Mouse (Mus musculus) liver (tissue): ENCODE measurements around the gene Dlgap1.
A peak's percentile ranks its signal among the peaks of the same experiment; 100 is the strongest.

Experiments used
- DNase-seq: peaks from one replicate; pipeline ENCODE4 v3.0.0-alpha.2; 2020; ENCODE audit warnings: mixed read lengths

Dlgap1 gene

DNA sequence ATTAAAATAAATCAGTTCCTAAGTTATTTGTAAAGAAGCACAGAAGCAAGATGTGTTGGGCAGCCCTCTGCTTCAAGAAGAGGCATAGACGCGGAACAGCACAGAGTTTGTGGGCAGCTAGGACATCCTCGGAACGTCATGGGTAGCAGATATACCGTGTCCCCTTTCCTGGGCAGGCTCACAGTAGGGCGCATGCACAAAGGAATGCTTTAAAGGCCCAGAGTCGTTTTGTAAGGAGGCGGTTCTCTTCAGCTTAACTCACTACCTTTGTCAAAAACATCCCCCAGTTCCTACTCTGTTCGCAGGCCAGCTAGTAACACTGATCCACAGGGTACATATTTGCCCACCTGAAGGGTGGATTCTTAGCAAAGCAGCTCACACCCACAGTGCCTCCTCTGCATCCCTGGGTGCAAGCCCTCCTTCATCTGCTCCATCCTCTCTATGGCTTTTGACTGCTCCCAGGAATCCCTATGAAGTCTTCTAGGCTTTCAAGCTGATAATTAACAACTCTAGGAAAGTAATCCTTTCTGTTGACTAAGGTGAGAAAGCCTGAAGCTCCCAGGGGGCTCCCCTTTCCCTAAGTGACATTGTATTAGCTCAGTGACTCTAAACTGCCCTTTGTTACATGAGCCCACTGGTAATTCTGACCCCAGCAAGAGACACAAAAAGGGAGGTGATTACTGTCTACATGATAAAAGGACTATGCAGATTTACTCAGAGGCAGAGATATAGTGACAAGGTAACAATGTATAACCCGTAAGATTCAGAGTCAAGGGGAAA, 803.4 kb downstream of the Dlgap1 start:
- no peak for DNase-seq

DNA sequence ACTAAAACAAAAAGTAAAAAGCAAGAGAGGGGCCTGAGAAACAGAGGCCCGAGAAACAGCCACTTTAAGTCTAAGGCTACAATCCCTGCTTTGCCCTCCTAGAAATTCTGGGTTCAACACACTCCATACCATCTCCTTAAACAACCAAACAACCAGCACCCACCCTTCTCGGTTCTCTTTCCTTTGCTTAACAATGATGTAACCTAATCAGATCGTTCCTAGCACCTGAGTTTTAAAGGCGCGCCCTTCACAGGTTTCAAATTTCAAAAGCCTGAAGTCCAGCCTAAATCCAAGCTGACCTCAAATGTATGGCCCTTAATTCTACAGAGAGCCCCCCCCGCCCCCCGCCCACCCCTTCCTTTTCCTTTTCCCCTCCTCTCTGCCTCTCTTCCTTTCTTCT, 810.9 kb downstream of the Dlgap1 start:
- DNase-seq, result no peak

DNA sequence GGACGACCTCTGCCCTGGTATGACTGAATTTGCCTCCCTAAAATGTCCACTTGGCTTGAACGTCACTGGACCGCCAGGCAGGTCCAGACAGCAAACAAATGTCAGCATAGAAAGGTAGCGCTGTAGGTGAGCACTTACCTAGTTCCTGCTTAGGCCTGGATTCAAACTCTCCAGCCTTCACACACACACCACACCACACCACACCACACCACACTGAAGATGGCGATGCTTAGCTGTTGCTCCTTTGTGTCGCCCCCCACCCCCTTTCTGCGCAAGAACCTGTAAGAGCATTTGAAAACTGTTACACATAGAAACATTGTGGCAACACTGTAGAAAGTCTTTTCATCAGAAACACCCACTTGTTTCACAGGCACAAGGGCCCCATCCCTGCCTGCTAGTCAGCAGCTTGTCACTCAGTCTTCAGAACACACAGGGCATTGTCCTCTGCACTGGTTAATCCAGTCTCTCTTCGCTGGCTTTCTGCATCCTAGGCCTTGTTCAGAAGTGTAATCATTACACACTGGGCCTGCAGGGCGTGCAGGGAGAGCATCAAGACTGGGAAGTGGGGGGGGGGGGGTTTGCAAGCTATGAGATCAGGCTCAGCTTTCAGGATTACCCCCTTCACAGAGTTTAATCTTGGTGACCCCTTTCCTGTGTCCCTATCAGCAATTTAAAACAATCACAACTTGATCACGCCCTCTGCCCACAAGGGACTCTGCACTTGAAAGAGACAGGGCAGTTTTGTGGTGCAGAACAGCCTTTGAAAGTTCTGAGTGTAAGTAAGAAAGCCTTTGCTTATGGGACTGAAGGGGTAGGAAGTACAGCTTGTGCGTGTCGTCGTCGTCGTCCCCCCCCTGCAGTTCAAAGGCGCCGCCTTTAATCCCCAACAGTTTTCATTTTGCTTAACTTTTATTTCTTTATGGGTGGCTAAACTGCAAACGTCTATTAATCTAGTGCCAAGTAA, 812.1 kb downstream of the Dlgap1 start:
- DNase-seq, result no peak

DNA sequence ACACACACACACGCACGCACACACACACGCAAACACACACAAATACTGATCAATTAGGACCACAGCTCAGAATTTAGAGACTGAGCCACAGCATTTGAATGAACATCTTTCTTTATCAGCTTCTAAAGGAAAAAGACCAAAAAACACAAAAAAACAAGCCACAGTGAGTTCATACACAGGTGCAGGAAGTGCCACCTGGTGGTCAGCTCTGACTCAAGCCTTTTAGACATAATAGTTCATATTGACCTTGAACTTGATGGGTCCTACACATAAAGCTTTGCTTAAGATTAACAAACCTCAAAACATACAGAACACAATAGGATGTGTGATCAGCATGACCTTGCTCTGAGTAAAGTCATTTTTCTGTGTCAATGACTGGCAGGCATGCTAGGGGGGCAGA, 814.4 kb downstream of the Dlgap1 start:
- DNase-seq, result no peak

DNA sequence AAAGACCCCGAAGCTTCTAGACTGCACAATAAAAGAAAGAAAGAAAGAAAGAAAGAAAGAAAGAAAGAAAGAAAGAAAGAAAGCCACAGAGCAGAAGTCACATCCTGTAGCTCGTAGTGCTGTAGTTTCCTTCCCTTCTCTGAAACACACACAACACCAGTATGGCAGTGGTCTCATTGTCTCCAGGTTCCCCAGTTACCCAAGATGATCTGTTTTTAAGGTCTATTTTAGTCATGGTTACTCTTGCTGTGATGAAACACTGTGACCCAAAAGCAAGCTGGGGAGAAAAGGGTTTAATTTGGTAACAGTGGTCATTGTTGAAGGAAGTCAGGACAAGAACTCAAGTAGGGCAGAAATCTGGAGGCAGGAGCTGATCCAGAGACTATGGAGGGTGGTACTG, 818.5 kb downstream of the Dlgap1 start:
- no peak for DNase-seq

DNA sequence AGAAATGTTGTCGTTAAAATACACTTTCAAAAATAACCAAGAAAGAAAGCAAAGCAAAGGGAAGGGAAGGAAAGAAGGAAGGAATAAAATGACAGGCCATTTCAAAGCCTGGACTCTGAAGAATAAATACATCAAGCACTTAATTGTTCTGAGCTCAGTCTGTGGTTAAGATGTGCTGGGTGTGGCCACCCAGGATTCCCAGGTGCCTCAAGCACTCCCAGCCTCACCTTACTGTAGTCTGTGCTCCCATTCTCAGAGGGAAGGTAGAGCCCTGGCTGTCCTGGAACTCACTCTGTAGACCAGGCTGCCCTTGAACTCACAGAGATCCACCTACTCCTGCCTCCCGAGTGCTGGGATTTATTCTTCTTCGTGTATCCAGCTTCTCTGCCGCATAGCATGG, 821.9 kb downstream of the Dlgap1 start:
- no peak for DNase-seq

DNA sequence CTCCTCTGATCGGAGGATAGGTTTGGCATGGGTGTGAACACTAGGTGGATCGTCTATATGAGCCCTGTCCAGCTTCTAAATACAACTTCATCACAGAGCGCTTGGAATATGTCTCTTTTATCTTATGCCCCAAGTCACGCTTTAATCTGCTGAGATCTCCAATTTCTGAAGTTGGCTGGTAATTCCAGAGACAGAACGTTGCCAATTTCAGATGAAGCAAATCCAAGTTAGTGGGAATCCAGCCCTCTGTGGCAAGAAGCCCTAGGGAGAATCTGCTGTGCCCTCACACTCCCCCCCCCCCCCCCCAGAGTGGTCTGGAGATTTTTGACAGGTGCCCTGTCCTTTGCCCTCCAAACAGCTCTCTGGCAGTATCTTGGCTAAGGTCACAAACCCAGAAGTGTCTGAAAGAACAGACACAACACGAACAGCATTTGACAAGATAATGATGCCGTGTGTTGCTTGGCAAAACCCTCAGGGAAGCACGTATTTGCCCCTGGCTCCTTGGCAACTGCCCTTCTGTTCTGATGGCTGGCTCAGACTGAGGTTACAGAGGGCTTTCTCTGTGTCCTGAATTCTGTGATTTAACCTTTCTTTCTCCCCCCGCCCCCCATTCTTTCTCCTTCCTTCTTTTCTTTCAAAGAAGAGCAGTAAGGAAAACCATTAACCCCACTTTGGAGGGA, 822.9 kb downstream of the Dlgap1 start:
- DNase-seq, result no peak

DNA sequence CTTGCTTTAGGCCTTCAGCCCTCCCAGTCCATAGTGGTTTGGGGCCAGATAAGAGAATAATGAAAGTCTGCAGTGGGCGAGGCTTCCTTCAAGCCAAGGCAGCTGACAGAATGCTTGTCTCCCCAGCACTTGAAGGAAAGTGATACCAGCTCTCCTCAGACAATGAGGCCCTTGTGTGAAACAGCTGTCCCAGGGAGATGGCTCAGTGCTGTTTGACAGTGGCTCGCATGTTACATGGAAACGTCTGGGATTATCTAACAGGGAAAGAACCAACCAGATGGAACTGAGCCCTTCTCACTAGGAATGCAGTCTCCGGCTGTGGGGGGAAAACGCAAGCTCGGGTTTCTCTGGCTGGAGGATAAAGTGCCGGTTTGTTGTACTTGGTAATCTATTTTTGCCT, 825.4 kb downstream of the Dlgap1 start:
- no peak for DNase-seq

DNA sequence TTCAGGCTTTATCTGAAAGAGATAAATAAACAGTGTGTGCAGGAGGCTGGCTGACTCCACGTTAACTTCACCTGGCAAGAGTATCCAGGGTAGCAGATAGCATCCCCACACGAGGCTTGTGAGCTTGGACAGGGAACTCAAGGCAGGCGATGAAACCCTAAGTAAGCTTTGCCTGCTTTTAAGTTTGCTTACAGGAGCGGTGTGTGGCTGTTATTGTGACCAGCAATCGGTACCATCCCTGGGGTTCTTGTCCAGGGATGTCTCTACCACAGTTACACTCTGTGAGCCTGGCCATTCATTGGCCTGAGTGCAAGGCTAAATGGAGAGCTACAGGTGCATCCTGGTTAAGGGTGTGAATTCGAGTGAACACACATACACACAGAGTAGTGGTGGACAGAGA, 825.8 kb downstream of the Dlgap1 start:
- DNase-seq, result no peak

DNA sequence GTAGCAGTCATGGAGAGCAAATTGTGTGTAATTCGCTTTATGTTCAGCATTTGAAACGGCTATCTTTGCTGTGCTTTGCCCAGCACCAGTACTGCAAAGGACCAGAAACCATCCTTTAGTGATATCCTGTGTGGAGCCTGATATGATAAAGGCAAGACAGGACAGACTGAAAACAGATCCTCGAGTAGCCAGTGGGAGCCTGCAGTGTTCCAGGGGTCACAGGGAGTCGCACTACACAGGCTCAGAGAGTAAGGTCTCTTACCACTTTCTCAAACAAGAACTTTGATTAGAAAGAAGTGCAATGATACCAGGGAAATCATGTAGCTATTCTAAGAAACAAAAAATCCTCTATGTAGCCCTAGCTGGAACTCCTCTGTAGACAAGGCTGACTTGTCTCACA, 826.3 kb downstream of the Dlgap1 start:
- no peak for DNase-seq

DNA sequence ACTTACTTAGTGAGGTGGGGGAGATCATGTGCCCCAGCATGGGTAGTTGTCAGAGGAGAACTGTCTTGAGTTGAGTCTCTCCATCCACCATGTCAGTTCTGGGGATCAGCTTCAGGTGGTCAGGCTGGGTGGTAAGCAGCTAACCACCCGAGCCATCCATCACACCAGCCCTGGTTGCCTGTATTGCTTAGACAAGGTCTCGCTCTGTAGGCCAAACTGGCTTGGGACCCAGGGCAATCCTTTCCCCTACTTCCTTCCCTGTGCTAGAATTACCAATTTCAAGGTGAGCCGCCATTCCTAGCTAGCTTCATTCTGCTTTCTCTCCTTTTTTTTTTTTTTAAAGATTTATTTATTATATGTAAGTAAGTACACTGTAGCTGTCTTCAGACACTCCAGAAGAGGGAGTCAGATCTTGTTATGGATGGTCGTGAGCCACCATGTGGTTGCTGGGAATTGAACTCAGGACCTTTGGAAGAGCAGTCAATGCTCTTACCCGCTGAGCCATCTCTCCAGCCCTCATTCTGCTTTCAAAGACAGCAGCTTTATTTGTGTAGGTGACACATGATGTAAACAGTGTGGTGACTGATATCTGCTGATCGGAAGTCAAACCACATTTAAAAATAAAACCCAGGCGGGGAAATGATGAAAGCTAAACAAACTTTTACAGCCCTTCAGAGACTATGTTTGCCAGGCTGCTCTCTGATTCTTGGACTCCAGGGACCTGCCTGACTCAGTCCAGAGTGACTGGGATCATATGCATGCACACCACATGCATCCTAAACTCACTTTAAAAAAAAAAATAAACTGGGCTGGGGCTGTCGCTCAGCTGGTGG, 828.3 kb downstream of the Dlgap1 start:
- DNase-seq, result no peak

DNA sequence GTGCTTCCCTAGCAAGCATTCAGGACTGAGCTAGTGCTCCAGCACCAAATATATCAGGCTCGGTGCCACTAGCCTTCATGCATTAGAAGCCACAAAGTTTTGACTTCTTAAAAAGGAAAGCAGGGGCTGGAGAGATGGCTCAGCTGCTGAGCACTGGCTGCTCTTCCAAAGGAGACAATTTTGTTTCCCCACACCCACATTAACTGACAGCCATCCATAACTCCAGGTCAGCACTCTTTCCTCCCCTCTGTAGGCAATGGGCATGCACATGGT, 828.8 kb downstream of the Dlgap1 start:
- DNase-seq, result no peak

DNA sequence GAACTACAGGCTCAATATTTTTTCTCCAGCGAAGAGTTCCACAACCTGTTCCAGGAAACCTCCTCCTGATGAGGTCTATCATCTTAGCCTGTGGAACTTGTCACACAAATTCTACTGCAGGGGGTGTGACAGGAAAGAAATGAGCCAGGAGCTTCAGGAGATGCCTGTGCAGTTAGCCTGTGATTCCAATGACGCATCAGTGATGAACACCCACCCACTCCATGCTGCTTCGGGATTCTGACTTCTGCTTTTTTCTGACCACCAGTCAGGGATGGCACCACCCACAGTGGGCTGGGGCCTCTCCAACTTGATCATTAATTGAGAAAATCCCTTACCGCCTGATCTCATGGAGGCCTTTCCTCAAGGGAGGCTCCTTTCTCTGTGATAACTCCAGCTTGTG, 830.4 kb downstream of the Dlgap1 start:
- no peak for DNase-seq

DNA sequence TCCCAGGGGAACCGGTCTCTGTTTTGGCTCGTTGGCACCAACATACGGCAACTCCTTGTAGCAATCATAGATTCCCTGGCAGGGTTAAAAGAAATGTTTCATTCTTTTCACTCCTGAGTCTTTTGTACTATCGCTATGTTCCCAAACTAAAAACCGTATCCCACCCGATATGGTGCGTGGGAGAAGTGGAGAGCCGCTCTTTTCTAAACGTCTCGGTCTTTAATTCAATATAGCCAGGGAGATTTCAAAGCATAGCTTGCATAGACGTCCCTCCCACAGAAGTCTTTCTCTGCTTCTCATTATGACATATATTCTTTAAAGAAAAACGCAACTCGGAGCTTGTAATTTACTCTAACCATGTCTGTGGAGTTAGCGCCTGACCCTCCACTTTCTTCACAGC, 833.1 kb downstream of the Dlgap1 start:
- DNase-seq, result no peak

DNA sequence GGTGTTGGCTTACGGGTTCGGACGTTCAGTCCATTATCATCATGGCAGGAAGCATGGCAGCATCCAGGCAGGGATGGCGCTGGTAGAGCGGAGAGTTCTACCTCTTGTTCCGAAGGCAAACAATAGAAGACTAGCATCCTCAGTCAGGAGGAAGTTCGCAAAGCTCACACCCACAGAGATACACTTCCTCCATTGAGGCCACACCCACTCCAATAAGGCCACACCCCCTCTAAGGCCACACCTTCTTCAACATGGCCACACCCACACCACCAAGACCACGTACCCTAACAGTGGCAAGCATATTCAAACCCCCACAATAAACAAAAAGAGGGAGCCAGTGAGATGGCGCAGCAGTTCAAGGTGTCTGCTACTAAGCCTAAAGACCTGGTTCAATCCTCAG, 837.0 kb downstream of the Dlgap1 start:
- DNase-seq, result no peak

DNA sequence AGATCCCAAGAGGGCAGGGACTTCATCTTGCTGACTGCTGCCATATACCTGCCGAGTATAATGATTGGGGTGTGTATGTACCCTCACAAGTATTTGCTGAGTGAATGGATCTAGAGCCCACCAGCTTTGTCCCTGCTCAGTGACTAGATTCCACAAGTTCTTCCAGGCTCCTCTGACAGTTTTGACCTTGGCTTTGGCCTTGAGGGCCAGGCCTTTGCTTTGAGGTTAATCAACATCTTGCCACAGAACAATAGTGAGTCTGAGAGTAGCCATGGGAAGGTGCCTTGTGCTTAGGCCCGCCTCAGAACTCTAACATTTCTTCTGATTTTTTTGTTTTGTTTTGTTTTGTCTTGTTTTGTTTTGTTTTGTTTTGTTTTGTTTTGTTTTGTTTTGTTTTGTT, 837.7 kb downstream of the Dlgap1 start:
- no peak for DNase-seq

DNA sequence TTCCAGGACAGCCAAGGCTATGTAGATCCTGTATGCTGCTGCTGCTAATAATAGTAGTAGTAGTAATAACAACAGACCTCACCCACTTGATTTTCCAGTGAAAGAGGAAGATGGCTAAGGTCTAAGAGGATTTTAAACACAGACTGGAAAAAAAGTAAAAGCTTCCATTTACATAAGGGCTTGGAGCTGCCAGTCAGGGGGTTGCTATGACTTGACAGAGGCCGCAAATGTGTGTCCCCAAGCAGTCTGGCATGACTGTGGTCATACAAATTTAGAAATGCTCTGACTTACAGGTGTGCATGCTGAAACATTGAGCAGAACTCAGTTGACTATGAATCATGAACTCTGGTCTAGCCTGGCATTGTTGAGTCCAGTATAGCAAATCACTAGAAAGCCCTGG, 839.0 kb downstream of the Dlgap1 start:
- DNase-seq, result no peak

DNA sequence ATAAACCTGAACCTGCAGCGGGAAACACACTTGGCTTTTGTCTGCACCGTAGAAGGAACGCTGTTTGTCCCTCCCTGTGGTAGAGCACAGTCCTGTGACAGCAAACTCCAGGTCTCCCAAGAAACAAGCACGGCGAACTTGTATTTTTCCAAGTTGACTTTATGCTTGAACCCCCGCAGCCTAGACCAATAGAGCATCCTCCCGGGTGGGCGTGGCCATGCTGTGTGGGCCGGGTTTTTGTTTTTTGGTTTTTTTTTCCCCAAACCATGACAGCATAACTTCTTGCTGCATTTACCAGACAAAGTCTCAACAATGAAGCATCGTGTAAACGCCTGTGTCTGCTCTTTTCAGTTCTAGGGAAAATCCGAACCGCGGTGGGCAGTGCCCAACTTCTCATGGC, 840.0 kb downstream of the Dlgap1 start:
- no peak for DNase-seq

DNA sequence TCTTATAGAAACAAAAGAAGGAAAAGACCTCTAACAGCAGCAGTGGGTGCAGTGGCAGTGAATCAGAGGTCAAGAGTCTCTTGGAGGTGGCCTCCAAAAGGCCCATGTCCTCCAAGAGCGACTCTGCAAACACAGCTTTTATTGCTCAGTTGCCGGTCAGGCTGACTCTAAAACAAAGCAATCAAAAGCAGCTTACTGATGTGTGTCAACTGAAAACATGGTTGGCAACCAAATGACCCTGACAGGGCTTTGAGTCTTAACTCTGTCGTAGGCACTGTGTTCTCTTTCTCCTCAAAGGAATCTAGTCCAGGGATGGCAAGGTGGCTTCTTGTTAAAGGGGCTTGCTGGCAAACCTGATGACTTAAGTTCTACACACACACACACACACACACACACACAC, 840.9 kb downstream of the Dlgap1 start:
- DNase-seq, result no peak

DNA sequence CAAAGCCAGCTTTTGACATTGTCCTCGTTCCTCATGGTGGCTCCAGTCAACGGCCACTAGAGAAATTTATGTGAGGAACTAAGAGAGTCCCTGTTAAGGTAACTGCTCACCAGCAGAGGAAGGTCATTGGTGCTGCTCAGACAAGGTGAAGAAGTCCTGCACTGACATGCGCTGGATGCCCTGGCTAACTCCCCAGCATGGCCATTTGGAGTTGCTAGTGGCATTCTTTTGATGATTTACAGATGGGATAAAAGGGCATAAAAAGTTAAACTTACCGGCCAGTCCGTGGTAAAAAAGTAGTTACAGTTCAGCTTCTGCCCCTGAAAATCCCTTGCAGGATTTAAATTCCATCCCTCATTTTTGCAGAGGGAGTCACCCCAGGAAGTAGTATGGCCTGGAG, 841.9 kb downstream of the Dlgap1 start:
- no peak for DNase-seq

DNA sequence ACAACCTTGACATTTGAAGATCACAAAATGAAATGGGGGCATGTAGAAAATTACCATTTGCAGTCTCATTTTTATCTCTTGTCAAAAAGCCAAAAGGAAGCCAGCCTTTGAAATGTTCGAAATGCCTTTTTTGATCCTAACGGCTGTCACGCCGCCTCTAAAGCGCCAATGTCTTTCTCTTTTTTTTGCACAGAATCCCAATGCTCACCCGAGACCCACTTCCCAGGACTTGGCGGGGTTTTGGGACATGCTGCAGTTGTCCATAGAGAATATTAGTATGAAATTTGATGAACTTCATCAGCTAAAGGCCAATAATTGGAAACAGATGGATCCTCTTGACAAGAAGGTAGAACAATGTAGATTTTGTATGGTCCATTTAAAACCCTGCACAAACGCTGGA, 846.1 kb downstream of the Dlgap1 start:
- DNase-seq, result no peak

DNA sequence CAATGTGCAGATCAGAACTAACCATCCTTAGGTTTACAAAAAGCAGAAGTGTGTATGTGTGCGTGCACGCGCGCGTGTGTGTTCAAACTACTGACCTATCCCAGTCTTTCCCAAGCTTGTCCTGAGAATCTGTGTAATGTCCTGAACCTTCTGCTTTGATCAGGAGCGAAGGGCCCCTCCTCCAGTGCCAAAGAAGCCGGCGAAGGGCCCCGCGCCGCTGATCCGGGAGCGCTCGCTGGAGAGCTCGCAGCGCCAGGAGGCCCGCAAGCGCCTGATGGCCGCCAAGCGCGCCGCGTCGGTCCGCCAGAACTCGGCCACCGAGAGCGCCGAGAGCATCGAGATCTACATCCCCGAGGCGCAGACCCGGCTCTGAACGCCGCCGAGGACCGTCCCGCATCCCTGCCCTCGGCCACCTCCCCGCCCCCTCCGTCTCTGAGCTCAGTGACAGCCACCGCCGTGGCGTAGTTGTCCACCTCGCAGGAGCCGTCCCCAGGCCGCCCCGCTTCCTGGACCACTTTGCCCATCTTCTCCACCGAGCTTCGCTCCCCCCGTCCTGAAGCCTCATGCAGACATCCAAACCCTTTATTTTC, 849.1 kb downstream of the Dlgap1 start:
- peak; percentile 8 for DNase-seq

DNA sequence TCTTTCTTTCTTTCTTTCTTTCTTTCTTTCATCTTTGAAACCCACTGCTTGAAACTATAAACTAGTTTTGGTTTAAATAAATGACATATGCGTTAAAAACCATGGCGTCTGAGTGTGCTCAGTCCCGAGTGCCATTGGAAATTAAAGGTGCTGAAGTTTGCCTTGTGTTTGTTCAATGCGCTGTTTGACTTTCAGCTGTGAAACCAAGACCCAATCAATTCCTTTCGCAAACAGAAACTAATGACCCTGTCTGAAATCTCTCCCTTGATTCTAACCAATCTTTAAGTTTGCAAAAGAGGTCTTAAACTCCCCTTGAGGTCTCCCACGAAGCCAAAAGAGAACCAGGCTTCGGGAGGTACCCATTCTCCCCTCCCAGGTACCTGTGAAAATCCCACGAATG, 854.2 kb downstream of the Dlgap1 start:
- no peak for DNase-seq
